Mouse (Mus musculus) brain, embryonic 14.5 days (tissue): ENCODE measurements around the gene Tpcn1.

ENCODE experiments used
- CTCF ChIP-seq: fragments of 200-500 bp; IDR thresholded peaks from 2 replicates; pipeline ENCODE4 v1.5.1; 2012; ENCODE audit warnings: inconsistent platforms, mild to moderate bottlenecking, moderate library complexity, borderline replicate concordance; ENCODE audit not compliant: insufficient read depth, insufficient read length; ENCODE audit errors: extremely low read depth
- POLR2A ChIP-seq: fragments of 200-500 bp; IDR thresholded peaks from 2 replicates; pipeline ENCODE4 v1.6.1; 2012; ENCODE audit warnings: mild to moderate bottlenecking, inconsistent platforms, borderline replicate concordance; ENCODE audit not compliant: poor library complexity, insufficient read depth, insufficient read length, severe bottlenecking; ENCODE audit errors: extremely low read depth

DNA sequence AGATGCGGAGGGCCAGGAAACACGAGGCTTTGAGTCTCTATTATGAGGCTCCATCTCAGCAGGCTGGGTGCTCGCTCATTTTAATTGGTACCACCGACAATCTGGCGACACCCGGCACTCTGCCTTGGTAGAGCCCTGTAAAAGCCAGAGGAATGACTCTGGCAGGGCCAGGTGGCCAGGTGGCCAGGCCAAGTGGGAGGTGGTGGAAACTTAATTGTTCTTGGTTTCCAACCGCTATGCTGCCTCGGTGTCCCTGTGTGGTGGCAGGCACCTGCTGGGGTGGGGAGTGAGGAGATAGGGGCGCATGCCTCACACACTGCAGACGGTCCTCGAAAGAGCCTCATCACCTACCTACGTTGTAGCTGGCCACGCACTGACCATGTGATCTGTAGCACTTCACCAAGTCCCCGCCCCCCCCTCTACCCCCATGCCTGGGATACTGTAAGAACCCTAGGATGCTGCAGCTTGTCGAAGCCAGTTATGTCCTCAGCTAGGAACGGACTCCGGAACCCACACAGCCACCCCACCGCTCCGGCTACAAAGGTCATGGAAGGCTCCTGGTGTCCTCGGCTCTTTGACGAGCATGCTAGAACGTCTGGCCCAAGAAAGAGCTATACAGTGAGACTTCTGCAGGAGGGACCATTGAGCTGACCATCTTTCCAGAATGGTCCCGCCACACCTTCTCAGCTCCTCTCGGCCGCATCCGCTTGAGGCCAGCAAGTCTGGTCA, 8.4 kb downstream of the Tpcn1 start:
- TF ChIP-seq POLR2A (no peak), CTCF (no peak)
